Mouse (Mus musculus): ENCODE results near the gene Kri1. TPM values are rescaled to one million over a fixed set of nuclear protein-coding genes. Genes with fewer than 3 reads are reported as not detected.
A peak's percentile ranks its signal among the peaks of the same experiment; 100 is the strongest.
"Not testable (repeated sequence)": the region's sequence is repeated elsewhere in the genome, so short reads cannot be mapped to it uniquely, and the experiment has no call there.

The Kri1 gene
- polyA plus RNA-seq, 1 experiment, result 48.2 TPM

GRCm38 (mm10) chr9:21225415-21225758 is 62.4 kb downstream of the Kri1 start:
- DNase-seq, result no peak
- H3K4me1 ChIP-seq (ENCODE audit: control insufficient read depth, insufficient read depth, low read length), result peaks cover 4% of the 10 kb centered on the region; the same call in 1 of the 2 replicates
- no peaks in the 10 kb centered on the region for H3K27me3 ChIP-seq (ENCODE audit: control insufficient read depth, insufficient read depth, low read length)
- TF ChIP-seq CTCF (IDR thresholded peaks at IDR 0.05; ENCODE audit: borderline replicate concordance, insufficient read depth, low read depth, low read length) (no peak), POLR2A (IDR thresholded peaks at IDR 0.05; ENCODE audit: borderline replicate concordance, insufficient read depth, low read length) (no peak)
- H3K27ac ChIP-seq (ENCODE audit: insufficient read depth, low read length), result no peak overlapping the region
- H3K4me3 ChIP-seq (replicated peaks; ENCODE audit: insufficient read depth, low read depth, low read length), result peak overlapping the region; percentile 34
- 23% methylated on average over 7 of the region's 7 CpGs for WGBS

GRCm38 (mm10) chr9:21224576-21225414 is 63.0 kb downstream of the Kri1 start:
- Histone ChIP-seq H3K27me3 (ENCODE audit: control insufficient read depth, insufficient read depth, low read length) (no peaks in the 10 kb centered on the region), H3K4me3 (replicated peaks; ENCODE audit: insufficient read depth, low read depth, low read length) (peak overlapping the region; percentile 34), H3K27ac (ENCODE audit: insufficient read depth, low read length) (no peak overlapping the region), H3K4me1 (ENCODE audit: control insufficient read depth, insufficient read depth, low read length) (peaks cover 4% of the 10 kb centered on the region; the same call in 1 of the 2 replicates)
- TF ChIP-seq CTCF (IDR thresholded peaks at IDR 0.05; ENCODE audit: borderline replicate concordance, insufficient read depth, low read depth, low read length) (no peak), POLR2A (IDR thresholded peaks at IDR 0.05; ENCODE audit: borderline replicate concordance, insufficient read depth, low read length) (no peak)
- DNase-seq, result peak; percentile 36 to 44
- 26% methylated on average over 26 of the region's 26 CpGs for WGBS

- 95% methylated on average over 6 of the region's 6 CpGs for WGBS
- Histone ChIP-seq H3K27ac (ENCODE audit: insufficient read depth, low read length) (no peak overlapping the region), H3K4me3 (replicated peaks; ENCODE audit: insufficient read depth, low read depth, low read length) (no peak overlapping the region), H3K27me3 (ENCODE audit: control insufficient read depth, insufficient read depth, low read length) (no peaks in the 10 kb centered on the region), H3K4me1 (ENCODE audit: control insufficient read depth, insufficient read depth, low read length) (peaks cover 4% of the 10 kb centered on the region; the same call in 1 of the 2 replicates)
- no peak for DNase-seq
- TF ChIP-seq CTCF (IDR thresholded peaks at IDR 0.05; ENCODE audit: borderline replicate concordance, insufficient read depth, low read depth, low read length), result no peak
Measured at GRCm38 (mm10) chr9:21223906-21224305, 63.9 kb downstream of the Kri1 start.

- not testable (repeated sequence) for H3K4me1 ChIP-seq (ENCODE audit: control insufficient read depth, insufficient read depth, low read length); H3K27me3 ChIP-seq (ENCODE audit: control insufficient read depth, insufficient read depth, low read length); H3K4me3 ChIP-seq (replicated peaks; ENCODE audit: insufficient read depth, low read depth, low read length); DNase-seq; H3K27ac ChIP-seq (ENCODE audit: insufficient read depth, low read length)
- WGBS, result 93% methylated on average over 2 of the region's 2 CpGs
Measured at GRCm38 (mm10) chr9:21223490-21223889, 64.3 kb downstream of the Kri1 start.

Other genes with a start within 250 kb of the Kri1 start
- 1.0 TPM in 1 of 2 replicates, not detected in the other for gene Zglp1, start 220.9 kb downstream of the Kri1 start, polyA plus RNA-seq (2012; rRNA removed)
- gene Gm49373, start 214.9 kb downstream of the Kri1 start, polyA plus RNA-seq (2012; rRNA removed), result 1.8 and 2.2 TPM in 2 replicates
- gene Fdx1l, start 214.4 kb downstream of the Kri1 start, polyA plus RNA-seq (2012; rRNA removed), result 78.0 and 83.9 TPM in 2 replicates
- 2.6 and 4.1 TPM in 2 replicates for gene Gm38431, start 196.0 kb downstream of the Kri1 start, polyA plus RNA-seq (2012; rRNA removed)
- 29.9 and 31.4 TPM in 2 replicates for gene Raver1, start 196.0 kb downstream of the Kri1 start, polyA plus RNA-seq (2012; rRNA removed)
- 17.2 and 17.9 TPM in 2 replicates for gene Tyk2, start 156.7 kb downstream of the Kri1 start, polyA plus RNA-seq (2012; rRNA removed)
- gene Cdc37, start 138.0 kb downstream of the Kri1 start, polyA plus RNA-seq (2012; rRNA removed), result 189 and 202 TPM in 2 replicates
- 51.2 and 57.4 TPM in 2 replicates for gene Pde4a, start 122.3 kb downstream of the Kri1 start, polyA plus RNA-seq (2012; rRNA removed)
- 60.5 and 63.1 TPM in 2 replicates for gene Keap1, start 48.6 kb downstream of the Kri1 start, polyA plus RNA-seq (2012; rRNA removed)
- gene S1pr5, start 39.5 kb downstream of the Kri1 start, polyA plus RNA-seq (2012; rRNA removed), result 40.8 and 44.6 TPM in 2 replicates
- 70.9 and 72.4 TPM in 2 replicates for gene Atg4d, start 22.7 kb downstream of the Kri1 start, polyA plus RNA-seq (2012; rRNA removed)
- 76.6 and 88.6 TPM in 2 replicates for gene Cdkn2d, start 3.4 kb upstream of the Kri1 start, polyA plus RNA-seq (2012; rRNA removed)
- gene Ap1m2, start 24.4 kb upstream of the Kri1 start, polyA plus RNA-seq (2012; rRNA removed), result 1.6 and 1.8 TPM in 2 replicates
- gene Slc44a2, start 32.7 kb upstream of the Kri1 start, polyA plus RNA-seq (2012; rRNA removed), result 67.7 and 70.3 TPM in 2 replicates
- 81.0 and 81.1 TPM in 2 replicates for gene Ilf3, start 79.9 kb upstream of the Kri1 start, polyA plus RNA-seq (2012; rRNA removed)
- 37.5 and 39.5 TPM in 2 replicates for gene Qtrt1, start 123.9 kb upstream of the Kri1 start, polyA plus RNA-seq (2012; rRNA removed)
- gene Dnm2, start 136.9 kb upstream of the Kri1 start, polyA plus RNA-seq (2012; rRNA removed), result 66.9 and 68.6 TPM in 2 replicates
- 25.9 and 26.4 TPM in 2 replicates for gene Tmed1, start 222.3 kb upstream of the Kri1 start, polyA plus RNA-seq (2012; rRNA removed)
- 0.28 and 0.29 TPM in 2 replicates for gene AB124611, start 238.2 kb upstream of the Kri1 start, polyA plus RNA-seq (2012; rRNA removed)

Measured in cerebellum, adult 2 months (tissue).